Comparison of ENCODE assay signal across 8 mouse cellular contexts in genomic region chr12:40832157-40832556, GRCm38 (mm10).
DNase-seq lines count a peak whose midpoint lies in the region; ATAC-seq lines count a peak whose summit lies in the region.
"Had no signal": no experiment of that assay in that cellular context is flagged by ENCODE, and none has a peak within 500 bp of the region (broad histone marks: within the 10 kb centered on the region; RNA-seq: fewer than 3 reads in every experiment).

No protein-coding gene starts in this region.

- no peak overlapping the region for H3K4me3 ChIP-seq in hindbrain, embryonic 13.5 days
- H3K4me3 ChIP-seq: erythroblast, embryonic 14.5 days had no signal

- WGBS in hindbrain, embryonic 13.5 days: 64% methylated on average over 8 of the region's 8 CpGs

- H3K9me3 ChIP-seq in hindbrain, embryonic 13.5 days: no peaks in the 10 kb centered on the region

- no peak overlapping the region for H3K9ac ChIP-seq in hindbrain, embryonic 13.5 days

- no peak overlapping the region for H3K4me2 ChIP-seq in hindbrain, embryonic 13.5 days

- H3K36me3 ChIP-seq in hindbrain, embryonic 13.5 days: peaks cover 69% of the 10 kb centered on the region

- peak; percentile 29 to 45 for DNase-seq in heart, postnatal 10 days
- no peak for DNase-seq in heart, adult 8-10 months (ENCODE audit: low spot score)
- peak; percentile 55 for DNase-seq in 3T3-L1 (ENCODE audit: low read depth, low spot score)
- DNase-seq in lung, postnatal 14 days: peak; percentile 41
- no peak for DNase-seq in spleen, adult 12 weeks (ENCODE audit: low spot score)

- H3K4me1 ChIP-seq in hindbrain, embryonic 13.5 days (replicated peaks): peaks cover 8% of the 10 kb centered on the region

- no peak overlapping the region for H3K27ac ChIP-seq in hindbrain, embryonic 13.5 days

- no peaks in the 10 kb centered on the region for H3K27me3 ChIP-seq in hindbrain, embryonic 13.5 days

- intact Hi-C loops in heart, postnatal 10 days (cut with DNase I): no loop called here

- ATAC-seq in CD4-positive, CD25-positive, alpha-beta regulatory T cell, adult 4 months: peak; percentile 82
- ATAC-seq in hindbrain, embryonic 13.5 days (ENCODE audit: low FRiP score): peak; percentile 73; the same call in 1 of the 2 replicates

Comparison
In these comparisons a context has a peak if more than half of its experiments do, and no peak if none do; other contexts are left out.
1. DNase-seq: peak in heart, postnatal 10 days (2 of 2), 3T3-L1 (single experiment) and lung, postnatal 14 days (single experiment); none in heart, adult 8-10 months (single experiment) and spleen, adult 12 weeks (single experiment).